Mouse (Mus musculus): Measurements from ENCODE around the gene Prr36. TPM values are rescaled to one million over a fixed set of nuclear protein-coding genes. Genes with fewer than 3 reads are reported as not detected.
"Not testable (repeated sequence)": the region's sequence is repeated elsewhere in the genome, so short reads cannot be mapped to it uniquely, and the experiment has no call there.

The Prr36 gene
- polyA plus RNA-seq, 1 experiment, result 0.18 TPM

- peak overlapping the region; percentile 53 for H3K4me3 ChIP-seq (ENCODE audit: insufficient read depth, poor library complexity, severe bottlenecking)
- no peak for TF ChIP-seq MAX (IDR thresholded peaks at IDR 0.05)
- H3K36me3 ChIP-seq (ENCODE audit: control insufficient read depth, insufficient read depth), result peaks cover 59% of the 10 kb centered on the region
- no peaks in the 10 kb centered on the region for H3K27me3 ChIP-seq (ENCODE audit: control insufficient read depth, insufficient read depth, insufficient read length)
- peaks cover 8% of the 10 kb centered on the region for H3K79me3 ChIP-seq (ENCODE audit: low read depth)
- H3ac ChIP-seq (ENCODE audit: control insufficient read depth, insufficient read length, low read depth), result peak overlapping the region; percentile 69
- H3K79me2 ChIP-seq (ENCODE audit: control insufficient read depth, insufficient read depth), result peaks cover 16% of the 10 kb centered on the region
Observed at GRCm38 (mm10) chr8:4258678-4259077, 41.4 kb upstream of the Prr36 start.

GRCm38 (mm10) chr8:4258233-4258632 lies 41.0 kb upstream of the Prr36 start:
- Histone ChIP-seq H3K36me3 (ENCODE audit: control insufficient read depth, insufficient read depth) (peaks cover 54% of the 10 kb centered on the region), H3K4me3 (ENCODE audit: insufficient read depth, poor library complexity, severe bottlenecking) (peak overlapping the region; percentile 53), H3K27me3 (ENCODE audit: control insufficient read depth, insufficient read depth, insufficient read length) (no peaks in the 10 kb centered on the region), H3K79me3 (ENCODE audit: low read depth) (peaks cover 10% of the 10 kb centered on the region), H3K79me2 (ENCODE audit: control insufficient read depth, insufficient read depth) (peaks cover 20% of the 10 kb centered on the region), H3ac (ENCODE audit: control insufficient read depth, insufficient read length, low read depth) (peak overlapping the region; percentile 69)
- TF ChIP-seq MAX (IDR thresholded peaks at IDR 0.05) (peak; percentile 56), CTCF (IDR thresholded peaks at IDR 0.05; ENCODE audit: control insufficient read depth, insufficient read depth, insufficient read length) (peak; percentile 97), MYOG (IDR thresholded peaks at IDR 0.05; ENCODE audit: control insufficient read depth, extremely low read depth, insufficient read length) (no peak)

DNA sequence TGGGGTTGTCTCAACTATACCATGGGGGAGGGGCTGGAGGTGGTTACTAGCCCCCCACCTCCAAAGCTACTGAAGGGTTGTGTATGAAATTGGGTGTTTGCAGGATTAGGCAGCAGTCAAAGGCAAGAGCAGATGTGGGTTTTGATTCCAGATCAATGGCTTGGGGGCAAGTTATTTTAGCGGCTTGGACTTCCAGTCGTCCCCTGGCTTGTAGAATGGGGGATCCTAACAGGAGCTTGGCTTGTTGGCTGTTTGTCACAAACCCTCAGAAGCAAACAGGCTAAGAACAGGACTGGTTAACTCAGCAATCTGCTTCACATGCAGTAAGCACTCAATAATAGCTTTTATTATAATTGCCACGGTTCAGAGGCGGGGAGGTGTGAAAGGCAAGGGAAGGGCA lies 40.1 kb upstream of the Prr36 start:
- no peaks in the 10 kb centered on the region for H3K27me3 ChIP-seq (ENCODE audit: control insufficient read depth, insufficient read depth, insufficient read length)
- peaks cover 10% of the 10 kb centered on the region for H3K79me3 ChIP-seq (ENCODE audit: low read depth)
- peaks cover 48% of the 10 kb centered on the region for H3K36me3 ChIP-seq (ENCODE audit: control insufficient read depth, insufficient read depth)
- H3K4me3 ChIP-seq (ENCODE audit: insufficient read depth, poor library complexity, severe bottlenecking), result no peak overlapping the region
- TF ChIP-seq MYOG (IDR thresholded peaks at IDR 0.05; ENCODE audit: control insufficient read depth, extremely low read depth, insufficient read length) (no peak), FOSL1 (IDR thresholded peaks at IDR 0.05; ENCODE audit: insufficient read depth, low read length, poor library complexity, severe bottlenecking) (no peak), CTCF (IDR thresholded peaks at IDR 0.05; ENCODE audit: control insufficient read depth, insufficient read depth, insufficient read length) (no peak), USF1 (IDR thresholded peaks at IDR 0.05; ENCODE audit: low read depth) (no peak), CEBPB (IDR thresholded peaks at IDR 0.05; ENCODE audit: low read depth) (no peak), MYOD1 (IDR thresholded peaks at IDR 0.05; ENCODE audit: control insufficient read depth, insufficient read length, low read depth) (no peak), MAX (IDR thresholded peaks at IDR 0.05) (no peak)
- peaks cover 21% of the 10 kb centered on the region for H3K79me2 ChIP-seq (ENCODE audit: control insufficient read depth, insufficient read depth)
- H3ac ChIP-seq (ENCODE audit: control insufficient read depth, insufficient read length, low read depth), result no peak overlapping the region

DNA sequence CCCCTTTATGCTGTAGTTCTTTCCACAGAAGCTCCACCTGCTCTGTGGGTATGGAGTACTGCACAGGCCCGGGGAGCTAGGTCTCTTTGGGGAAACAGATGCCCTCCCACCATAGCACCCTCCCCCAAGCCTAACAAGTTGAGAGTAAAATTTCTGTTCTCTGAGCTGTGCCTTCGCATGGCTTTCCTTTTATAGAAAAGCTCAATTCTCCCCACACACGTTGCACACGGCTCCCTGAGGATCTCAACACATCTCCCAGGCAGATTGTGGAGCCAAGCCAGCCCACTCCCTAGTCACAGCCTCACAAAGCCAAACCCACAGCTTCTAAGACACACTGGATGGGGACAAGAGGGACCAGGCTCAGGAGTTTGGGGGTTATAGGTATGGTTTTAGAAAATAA lies 39.7 kb upstream of the Prr36 start:
- Histone ChIP-seq H3K79me3 (ENCODE audit: low read depth) (peaks cover 10% of the 10 kb centered on the region), H3K4me3 (ENCODE audit: insufficient read depth, poor library complexity, severe bottlenecking) (no peak overlapping the region), H3K79me2 (ENCODE audit: control insufficient read depth, insufficient read depth) (peaks cover 21% of the 10 kb centered on the region), H3K36me3 (ENCODE audit: control insufficient read depth, insufficient read depth) (peaks cover 44% of the 10 kb centered on the region), H3K27me3 (ENCODE audit: control insufficient read depth, insufficient read depth, insufficient read length) (no peaks in the 10 kb centered on the region), H3ac (ENCODE audit: control insufficient read depth, insufficient read length, low read depth) (no peak overlapping the region)
- TF ChIP-seq CTCF (IDR thresholded peaks at IDR 0.05; ENCODE audit: control insufficient read depth, insufficient read depth, insufficient read length), result no peak
- no peak for TF ChIP-seq CEBPB (IDR thresholded peaks at IDR 0.05; ENCODE audit: low read depth)
- no peak for TF ChIP-seq MYOD1 (IDR thresholded peaks at IDR 0.05; ENCODE audit: control insufficient read depth, insufficient read length, low read depth)
- no peak for TF ChIP-seq MAX (IDR thresholded peaks at IDR 0.05)
- TF ChIP-seq FOSL1 (IDR thresholded peaks at IDR 0.05; ENCODE audit: insufficient read depth, low read length, poor library complexity, severe bottlenecking), result no peak
- no peak for TF ChIP-seq USF1 (IDR thresholded peaks at IDR 0.05; ENCODE audit: low read depth)

GRCm38 (mm10) chr8:4255471-4255870 lies 38.2 kb upstream of the Prr36 start:
- H3ac ChIP-seq (ENCODE audit: control insufficient read depth, insufficient read length, low read depth); H3K27me3 ChIP-seq (ENCODE audit: control insufficient read depth, insufficient read depth, insufficient read length); H3K4me3 ChIP-seq (ENCODE audit: insufficient read depth, poor library complexity, severe bottlenecking): not testable (repeated sequence)
- Histone ChIP-seq H3K79me3 (ENCODE audit: low read depth) (peaks cover 11% of the 10 kb centered on the region), H3K36me3 (ENCODE audit: control insufficient read depth, insufficient read depth) (peaks cover 30% of the 10 kb centered on the region), H3K79me2 (ENCODE audit: control insufficient read depth, insufficient read depth) (peaks cover 21% of the 10 kb centered on the region)

DNA sequence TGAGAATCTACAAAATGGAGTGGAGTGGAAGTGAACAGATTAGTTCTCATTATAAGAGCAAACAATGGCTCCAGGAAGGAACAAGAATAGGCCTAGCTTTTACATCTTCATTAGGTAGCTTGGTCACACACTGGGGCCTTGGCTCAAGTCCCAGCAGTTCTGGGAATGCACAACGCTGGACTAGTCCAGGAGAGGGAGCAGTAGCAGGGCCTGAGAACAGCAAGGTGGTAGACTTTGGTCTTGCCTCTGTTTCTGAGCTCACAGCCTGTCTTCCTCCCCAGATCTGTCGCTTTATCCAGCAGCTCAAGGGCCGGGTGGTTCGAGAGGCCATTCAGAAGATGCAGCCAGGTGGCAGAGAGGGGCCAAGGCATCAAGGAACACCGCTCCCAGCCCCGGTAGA lies 36.7 kb upstream of the Prr36 start:
- TF ChIP-seq MAX (IDR thresholded peaks at IDR 0.05) (no peak), MYOD1 (IDR thresholded peaks at IDR 0.05; ENCODE audit: control insufficient read depth, insufficient read length, low read depth) (no peak), CEBPB (IDR thresholded peaks at IDR 0.05; ENCODE audit: low read depth) (no peak), MYOG (IDR thresholded peaks at IDR 0.05; ENCODE audit: control insufficient read depth, extremely low read depth, insufficient read length) (no peak), FOSL1 (IDR thresholded peaks at IDR 0.05; ENCODE audit: insufficient read depth, low read length, poor library complexity, severe bottlenecking) (no peak), CTCF (IDR thresholded peaks at IDR 0.05; ENCODE audit: control insufficient read depth, insufficient read depth, insufficient read length) (no peak), USF1 (IDR thresholded peaks at IDR 0.05; ENCODE audit: low read depth) (no peak)
- H3K36me3 ChIP-seq (ENCODE audit: control insufficient read depth, insufficient read depth), result peaks cover 27% of the 10 kb centered on the region

More for the DNA sequence above, 36.7 kb upstream of the Prr36 start:
- no peak overlapping the region for H3K4me3 ChIP-seq (ENCODE audit: insufficient read depth, poor library complexity, severe bottlenecking)
- no peaks in the 10 kb centered on the region for H3K27me3 ChIP-seq (ENCODE audit: control insufficient read depth, insufficient read depth, insufficient read length)
- no peak overlapping the region for H3ac ChIP-seq (ENCODE audit: control insufficient read depth, insufficient read length, low read depth)
- H3K79me3 ChIP-seq (ENCODE audit: low read depth), result peaks cover 11% of the 10 kb centered on the region
- peaks cover 21% of the 10 kb centered on the region for H3K79me2 ChIP-seq (ENCODE audit: control insufficient read depth, insufficient read depth)

All from C2C12 (cell line).